Mouse (Mus musculus): ENCODE results near the gene Serpinc1. TPM values are rescaled to one million over a fixed set of nuclear protein-coding genes. Genes with fewer than 3 reads are reported as not detected.
"Not testable (repeated sequence)": the region's sequence is repeated elsewhere in the genome, so short reads cannot be mapped to it uniquely, and the experiment has no call there.

Serpinc1 gene
- polyA plus RNA-seq, 1 experiment from 2014 or later = 2.5 TPM

GRCm38 (mm10) chr1:160982887-160983286 is 4.5 kb downstream of the Serpinc1 start:
- H3K27me3 ChIP-seq (ENCODE audit: insufficient read depth, low read length) = no peaks in the 10 kb centered on the region
- no peak overlapping the region for H3K4me3 ChIP-seq (ENCODE audit: low read length)
- ATAC-seq (ENCODE audit: low FRiP score, low TSS enrichment) = no peak
- H3K9me3 ChIP-seq (ENCODE audit: low read length) = no peaks in the 10 kb centered on the region
- H3K9ac ChIP-seq (replicated peaks; ENCODE audit: low read length) = no peak overlapping the region
- no peak overlapping the region for H3K4me2 ChIP-seq (replicated peaks; ENCODE audit: low read depth, low read length)
- no peaks in the 10 kb centered on the region for H3K36me3 ChIP-seq (ENCODE audit: insufficient read depth, low read length)
- WGBS = 92% methylated on average over 3 of the region's 3 CpGs
- H3K27ac ChIP-seq (ENCODE audit: low read length) = no peak overlapping the region
- peaks cover 9% of the 10 kb centered on the region for H3K4me1 ChIP-seq (ENCODE audit: insufficient read depth, low read length)

DNA sequence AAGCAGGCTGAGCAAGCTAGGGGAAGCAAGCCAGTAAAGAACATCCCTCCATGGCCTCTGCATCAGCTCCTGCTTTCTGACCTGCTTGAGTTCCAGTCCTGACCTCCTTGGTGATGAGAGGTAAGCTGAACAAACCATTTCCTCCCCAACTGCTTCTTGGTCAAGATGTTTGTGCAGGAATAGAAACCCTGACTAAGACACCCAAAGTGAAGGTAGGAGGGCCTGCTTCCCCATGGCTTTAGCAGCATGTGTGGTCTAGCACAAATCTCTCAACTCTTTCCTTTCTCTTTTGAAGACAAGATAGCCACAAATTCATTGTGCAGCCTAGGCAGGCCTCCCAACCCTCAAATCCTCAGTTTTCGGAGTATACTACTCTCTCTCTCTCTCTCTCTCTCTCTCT is 6.3 kb downstream of the Serpinc1 start:
- WGBS = 100% methylated on average over 1 of the region's 1 CpGs
- not testable (repeated sequence) for H3K4me3 ChIP-seq (ENCODE audit: low read length); H3K9me3 ChIP-seq (ENCODE audit: low read length); ATAC-seq (ENCODE audit: low FRiP score, low TSS enrichment); H3K9ac ChIP-seq (replicated peaks; ENCODE audit: low read length); H3K27ac ChIP-seq (ENCODE audit: low read length); H3K27me3 ChIP-seq (ENCODE audit: insufficient read depth, low read length); H3K4me2 ChIP-seq (replicated peaks; ENCODE audit: low read depth, low read length); H3K36me3 ChIP-seq (ENCODE audit: insufficient read depth, low read length); H3K4me1 ChIP-seq (ENCODE audit: insufficient read depth, low read length)

DNA sequence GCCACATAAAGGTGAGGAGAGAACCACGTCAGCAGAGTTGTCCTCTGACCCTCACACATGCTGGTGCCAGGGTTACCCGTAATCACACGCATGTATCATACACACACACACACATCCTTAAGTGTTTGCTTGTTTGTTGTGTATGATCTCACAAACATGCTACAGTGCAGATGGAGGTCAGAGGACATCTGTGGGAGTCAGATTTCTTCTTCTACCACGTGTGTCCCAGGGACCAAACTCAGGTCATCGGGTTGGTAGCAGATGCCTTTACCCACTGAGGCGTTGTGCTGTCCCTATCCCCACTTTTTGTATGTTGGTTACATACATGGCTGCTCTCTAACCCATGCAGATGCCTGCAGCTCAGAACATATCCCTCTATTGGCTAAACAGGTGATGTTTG is 7.1 kb downstream of the Serpinc1 start:
- H3K36me3 ChIP-seq (ENCODE audit: insufficient read depth, low read length) = no peaks in the 10 kb centered on the region
- no peaks in the 10 kb centered on the region for H3K27me3 ChIP-seq (ENCODE audit: insufficient read depth, low read length)
- no peak overlapping the region for H3K27ac ChIP-seq (ENCODE audit: low read length)
- peaks cover 6% of the 10 kb centered on the region; the same call in 1 of the 2 replicates for H3K4me1 ChIP-seq (ENCODE audit: insufficient read depth, low read length)
- 76% methylated on average over 6 of the region's 6 CpGs for WGBS
- H3K9ac ChIP-seq (replicated peaks; ENCODE audit: low read length) = no peak overlapping the region
- H3K4me2 ChIP-seq (replicated peaks; ENCODE audit: low read depth, low read length) = no peak overlapping the region
- ATAC-seq (ENCODE audit: low FRiP score, low TSS enrichment) = no peak; the same call in 1 of the 2 replicates
- H3K4me3 ChIP-seq (ENCODE audit: low read length) = no peak overlapping the region
- no peaks in the 10 kb centered on the region for H3K9me3 ChIP-seq (ENCODE audit: low read length)

GRCm38 (mm10) chr1:160986881-160987635 is 8.7 kb downstream of the Serpinc1 start:
- no peaks in the 10 kb centered on the region for H3K9me3 ChIP-seq (ENCODE audit: low read length)
- H3K27me3 ChIP-seq (ENCODE audit: insufficient read depth, low read length) = no peaks in the 10 kb centered on the region
- H3K36me3 ChIP-seq (ENCODE audit: insufficient read depth, low read length) = no peaks in the 10 kb centered on the region
- H3K27ac ChIP-seq (ENCODE audit: low read length) = no peak overlapping the region
- no peaks in the 10 kb centered on the region for H3K4me1 ChIP-seq (ENCODE audit: insufficient read depth, low read length)
- WGBS = 70% methylated on average over 17 of the region's 17 CpGs
- no peak overlapping the region for H3K4me2 ChIP-seq (replicated peaks; ENCODE audit: low read depth, low read length)
- ATAC-seq (ENCODE audit: low FRiP score, low TSS enrichment) = no peak
- H3K4me3 ChIP-seq (ENCODE audit: low read length) = no peak overlapping the region
- no peak overlapping the region for H3K9ac ChIP-seq (replicated peaks; ENCODE audit: low read length)

DNA sequence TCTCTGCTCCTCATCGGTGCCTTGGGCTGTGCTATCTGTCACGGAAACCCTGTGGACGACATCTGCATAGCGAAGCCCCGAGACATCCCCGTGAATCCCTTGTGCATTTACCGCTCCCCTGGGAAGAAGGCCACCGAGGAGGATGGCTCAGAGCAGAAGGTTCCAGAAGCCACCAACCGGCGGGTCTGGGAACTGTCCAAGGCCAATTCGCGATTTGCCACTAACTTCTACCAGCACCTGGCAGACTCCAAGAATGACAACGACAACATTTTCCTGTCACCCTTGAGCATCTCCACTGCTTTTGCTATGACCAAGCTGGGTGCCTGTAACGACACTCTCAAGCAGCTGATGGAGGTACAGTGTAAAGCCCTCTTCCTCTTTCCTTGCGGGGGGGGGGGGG is 11.0 kb downstream of the Serpinc1 start:
- Histone ChIP-seq H3K4me1 (ENCODE audit: insufficient read depth, low read length) (no peaks in the 10 kb centered on the region), H3K4me3 (ENCODE audit: low read length) (no peak overlapping the region), H3K36me3 (ENCODE audit: insufficient read depth, low read length) (no peaks in the 10 kb centered on the region), H3K4me2 (replicated peaks; ENCODE audit: low read depth, low read length) (no peak overlapping the region), H3K27me3 (ENCODE audit: insufficient read depth, low read length) (no peaks in the 10 kb centered on the region), H3K27ac (ENCODE audit: low read length) (no peak overlapping the region), H3K9ac (replicated peaks; ENCODE audit: low read length) (no peak overlapping the region), H3K9me3 (ENCODE audit: low read length) (no peaks in the 10 kb centered on the region)
- 87% methylated on average over 14 of the region's 15 CpGs for WGBS
- ATAC-seq (ENCODE audit: low FRiP score, low TSS enrichment) = no peak

DNA sequence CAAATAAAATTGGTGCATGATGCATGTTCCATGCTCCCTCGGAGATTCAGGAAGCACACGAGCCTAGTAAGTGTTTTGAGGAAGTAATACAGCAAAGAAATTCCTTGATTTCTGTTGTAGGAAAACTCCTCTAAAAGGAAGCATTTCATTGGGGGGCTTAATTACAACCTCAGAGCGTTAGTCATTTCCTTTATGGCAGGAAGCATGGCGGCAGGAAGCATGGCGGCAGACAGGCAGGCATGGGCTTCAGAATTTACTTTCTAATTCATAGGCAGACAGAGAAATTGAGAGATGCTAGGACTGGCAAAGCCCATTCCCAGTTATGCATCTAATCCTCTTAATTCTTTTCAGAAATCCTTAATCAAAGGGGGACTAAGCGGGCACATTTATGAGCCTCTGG is 15.5 kb downstream of the Serpinc1 start:
- H3K4me1 ChIP-seq (ENCODE audit: insufficient read depth, low read length) = no peaks in the 10 kb centered on the region
- WGBS = 86% methylated on average over 6 of the region's 6 CpGs
- H3K27me3 ChIP-seq (ENCODE audit: insufficient read depth, low read length) = no peaks in the 10 kb centered on the region
- H3K9ac ChIP-seq (replicated peaks; ENCODE audit: low read length) = no peak overlapping the region
- H3K9me3 ChIP-seq (ENCODE audit: low read length) = no peaks in the 10 kb centered on the region
- H3K4me2 ChIP-seq (replicated peaks; ENCODE audit: low read depth, low read length) = no peak overlapping the region
- H3K27ac ChIP-seq (ENCODE audit: low read length) = no peak overlapping the region
- H3K36me3 ChIP-seq (ENCODE audit: insufficient read depth, low read length) = no peaks in the 10 kb centered on the region
- H3K4me3 ChIP-seq (ENCODE audit: low read length) = no peak overlapping the region
- no peak for ATAC-seq (ENCODE audit: low FRiP score, low TSS enrichment)

DNA sequence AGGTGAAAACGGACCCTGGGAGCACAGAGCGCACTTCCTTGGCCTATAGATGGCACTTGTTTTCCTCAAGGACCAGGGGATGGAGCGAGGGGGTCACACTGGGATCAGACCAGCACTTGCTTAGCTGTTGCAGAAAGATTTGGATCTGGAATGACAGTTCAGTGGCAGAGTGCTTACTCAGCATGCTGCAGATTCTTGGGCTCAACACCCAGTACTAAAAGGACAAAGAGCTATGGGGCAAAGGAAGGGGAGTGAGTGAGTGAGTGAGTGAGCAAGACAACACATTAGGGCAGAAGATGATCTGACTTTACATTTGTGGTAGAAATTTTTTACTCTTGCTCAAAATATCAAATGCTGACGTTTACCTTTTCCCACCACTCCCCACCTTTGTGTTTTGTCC is 26.6 kb downstream of the Serpinc1 start:
- H3K36me3 ChIP-seq (ENCODE audit: insufficient read depth, low read length) = 0 out of 2 replicates have a peak, but pooled peaks cover 10% of the 10 kb centered on the region
- H3K9me3 ChIP-seq (ENCODE audit: low read length) = no peaks in the 10 kb centered on the region
- no peaks in the 10 kb centered on the region for H3K4me1 ChIP-seq (ENCODE audit: insufficient read depth, low read length)
- no peak for ATAC-seq (ENCODE audit: low FRiP score, low TSS enrichment)
- H3K9ac ChIP-seq (replicated peaks; ENCODE audit: low read length) = no peak overlapping the region
- H3K27ac ChIP-seq (ENCODE audit: low read length) = no peak overlapping the region
- no peak overlapping the region for H3K4me2 ChIP-seq (replicated peaks; ENCODE audit: low read depth, low read length)
- 72% methylated on average over 4 of the region's 4 CpGs for WGBS
- no peaks in the 10 kb centered on the region for H3K27me3 ChIP-seq (ENCODE audit: insufficient read depth, low read length)
- H3K4me3 ChIP-seq (ENCODE audit: low read length) = no peak overlapping the region

DNA sequence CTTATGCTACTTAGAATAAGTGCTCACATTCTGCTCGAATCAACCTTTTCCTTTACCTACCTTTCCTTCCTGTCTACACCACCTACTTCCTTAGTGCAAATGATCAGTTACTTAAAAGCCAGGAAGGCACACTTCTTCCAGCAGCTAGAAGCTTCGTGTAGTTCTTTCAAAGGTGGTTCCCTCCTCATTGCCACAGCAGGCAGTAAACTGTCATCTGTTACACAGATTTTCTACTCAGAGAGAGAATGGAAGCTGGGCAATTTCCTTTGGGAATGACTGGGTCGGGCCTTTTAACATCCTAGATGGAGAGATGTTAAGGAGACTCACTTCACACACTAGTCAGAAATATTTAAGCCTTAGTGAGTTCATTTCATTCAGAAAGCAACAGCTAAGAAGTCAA is 27.1 kb downstream of the Serpinc1 start:
- H3K9ac ChIP-seq (replicated peaks; ENCODE audit: low read length) = no peak overlapping the region
- 0 out of 2 replicates have a peak, but pooled peaks cover 10% of the 10 kb centered on the region for H3K36me3 ChIP-seq (ENCODE audit: insufficient read depth, low read length)
- H3K9me3 ChIP-seq (ENCODE audit: low read length) = no peaks in the 10 kb centered on the region
- no peak overlapping the region for H3K27ac ChIP-seq (ENCODE audit: low read length)
- H3K27me3 ChIP-seq (ENCODE audit: insufficient read depth, low read length) = no peaks in the 10 kb centered on the region
- no peak for ATAC-seq (ENCODE audit: low FRiP score, low TSS enrichment)
- 45% methylated on average over 3 of the region's 3 CpGs for WGBS
- H3K4me2 ChIP-seq (replicated peaks; ENCODE audit: low read depth, low read length) = no peak overlapping the region
- no peaks in the 10 kb centered on the region for H3K4me1 ChIP-seq (ENCODE audit: insufficient read depth, low read length)
- no peak overlapping the region for H3K4me3 ChIP-seq (ENCODE audit: low read length)

GRCm38 (mm10) chr1:161006471-161006870 is 28.1 kb downstream of the Serpinc1 start:
- H3K27ac ChIP-seq (ENCODE audit: low read length) = no peak overlapping the region
- 0 out of 2 replicates have a peak, but pooled peaks cover 10% of the 10 kb centered on the region for H3K36me3 ChIP-seq (ENCODE audit: insufficient read depth, low read length)

GRCm38 (mm10) chr1:161008038-161008437 is 29.7 kb downstream of the Serpinc1 start:
- no peak for ATAC-seq (ENCODE audit: low FRiP score, low TSS enrichment)
- H3K4me2 ChIP-seq (replicated peaks; ENCODE audit: low read depth, low read length) = no peak overlapping the region
- H3K4me1 ChIP-seq (ENCODE audit: insufficient read depth, low read length) = no peaks in the 10 kb centered on the region
- WGBS = 98% methylated on average over 2 of the region's 2 CpGs
- no peaks in the 10 kb centered on the region for H3K9me3 ChIP-seq (ENCODE audit: low read length)
- H3K9ac ChIP-seq (replicated peaks; ENCODE audit: low read length) = no peak overlapping the region
- H3K36me3 ChIP-seq (ENCODE audit: insufficient read depth, low read length) = peaks cover 15% of the 10 kb centered on the region
- no peak overlapping the region for H3K27ac ChIP-seq (ENCODE audit: low read length)
- no peak overlapping the region for H3K4me3 ChIP-seq (ENCODE audit: low read length)
- no peaks in the 10 kb centered on the region for H3K27me3 ChIP-seq (ENCODE audit: insufficient read depth, low read length)

More at GRCm38 (mm10) chr1:161006471-161006870, 28.1 kb downstream of the Serpinc1 start:
- H3K9ac ChIP-seq (replicated peaks; ENCODE audit: low read length) = no peak overlapping the region
- H3K4me3 ChIP-seq (ENCODE audit: low read length) = no peak overlapping the region
- 71% methylated on average over 5 of the region's 5 CpGs for WGBS
- no peak for ATAC-seq (ENCODE audit: low FRiP score, low TSS enrichment)
- H3K9me3 ChIP-seq (ENCODE audit: low read length) = no peaks in the 10 kb centered on the region
- no peaks in the 10 kb centered on the region for H3K4me1 ChIP-seq (ENCODE audit: insufficient read depth, low read length)
- no peaks in the 10 kb centered on the region for H3K27me3 ChIP-seq (ENCODE audit: insufficient read depth, low read length)
- no peak overlapping the region for H3K4me2 ChIP-seq (replicated peaks; ENCODE audit: low read depth, low read length)
